Mouse (Mus musculus): ENCODE measurements around the gene Sc5d.

DNA sequence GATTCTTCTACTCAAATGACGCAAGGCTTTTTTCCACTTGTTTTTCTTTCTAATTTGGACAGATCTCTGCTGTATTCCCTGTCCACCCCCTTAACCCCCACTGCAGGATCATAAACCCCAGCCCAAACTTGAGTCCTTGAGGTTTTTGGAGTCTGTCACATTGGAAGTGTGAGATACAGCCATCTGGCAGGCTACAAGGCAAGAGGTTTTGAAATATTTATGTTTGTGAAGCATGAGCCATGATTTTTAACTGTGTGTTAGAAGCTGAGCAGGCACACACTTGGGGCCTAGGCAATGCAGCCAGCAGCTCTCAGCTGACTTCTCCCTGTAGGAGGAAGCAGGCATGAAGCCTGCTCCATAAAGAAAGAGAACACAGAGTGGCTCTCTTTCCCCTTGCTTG lies 57.3 kb downstream of the Sc5d start:
- TF ChIP-seq CTCF (IDR thresholded peaks at IDR 0.05; ENCODE audit: extremely low read depth, insufficient read depth, insufficient read length, insufficient replicate concordance) (no peak), POLR2A (IDR thresholded peaks at IDR 0.05; ENCODE audit: low read depth, low read length) (no peak)
